Mouse (Mus musculus) hindbrain, embryonic 12.5 days (tissue): ENCODE data around the gene Tmem91. TPM values are rescaled to one million over a fixed set of nuclear protein-coding genes. Genes with fewer than 3 reads are reported as not detected.

Experiments used
- ATAC-seq: fragments of 200-750 bp; cut with Nextera tagmentation; 2 replicates; pipeline ENCODE4 v1.8.0; 2017; ENCODE audit warnings: moderate TSS enrichment; ENCODE audit not compliant: low FRiP score
- H3K27ac ChIP-seq: fragments of 300-500 bp; sonication (generic); 2 replicates; pipeline ENCODE4 v1.5.1; 2016; ENCODE audit warnings: mild to moderate bottlenecking
- H3K27me3 ChIP-seq: fragments of 300-500 bp; sonication (generic); 2 replicates; pipeline ENCODE4 v1.6.1; 2016; ENCODE audit warnings: mild to moderate bottlenecking
- H3K36me3 ChIP-seq: fragments of 300-500 bp; sonication (generic); 2 replicates; pipeline ENCODE4 v1.6.1; 2016; ENCODE audit warnings: mild to moderate bottlenecking
- H3K4me1 ChIP-seq: fragments of 300-500 bp; sonication (generic); 2 replicates; pipeline ENCODE4 v1.6.1; 2016
- H3K4me2 ChIP-seq: fragments of 300-500 bp; sonication (generic); replicated peaks from 2 replicates; pipeline ENCODE4 v1.6.1; 2016; ENCODE audit warnings: mild to moderate bottlenecking
- H3K4me3 ChIP-seq: fragments of 300-500 bp; sonication (generic); 2 replicates; pipeline ENCODE4 v1.5.1; 2016; ENCODE audit warnings: mild to moderate bottlenecking
- H3K9ac ChIP-seq: fragments of 300-500 bp; sonication (generic); 2 replicates; pipeline ENCODE4 v1.6.1; 2016; ENCODE audit warnings: mild to moderate bottlenecking, moderate library complexity
- H3K9me3 ChIP-seq: fragments of 300-500 bp; sonication (generic); replicated peaks from 2 replicates; pipeline ENCODE4 v1.6.1; 2016; ENCODE audit warnings: mild to moderate bottlenecking
- whole genome bisulfite sequencing: fragments of 180-500 bp; shearing (Covaris S2); methylation state at CpG from one replicate; pipeline ENCODE4 v1.1.7; 2016; 5-methylcytosine and 5-hydroxymethylcytosine counted together
- polyA plus RNA-seq: library from polyadenylated mRNA; unstranded; fragments of >200 nt; fragmentation: Nextera tagmentation; extraction: Ambion mirVana; gene quantifications from 2 replicates; pipeline ENCODE4 v1.2.1, GENCODE M21; 2016

Gene Tmem91
- polyA plus RNA-seq, 1 experiment from 2014 or later: 4.6 TPM

GRCm38 (mm10) chr7:25690051-25690450 lies 15.1 kb upstream of the Tmem91 start:
- ATAC-seq: no peak
- no peak overlapping the region for H3K4me3 ChIP-seq
- no peaks in the 10 kb centered on the region for H3K36me3 ChIP-seq
- peaks cover 72% of the 10 kb centered on the region for H3K27me3 ChIP-seq
- H3K9me3 ChIP-seq: no peaks in the 10 kb centered on the region
- WGBS: 43% methylated on average over 5 of the region's 5 CpGs
- 0 out of 2 replicates have a peak overlapping the region, but pooled peaks have one; percentile 55 for H3K4me2 ChIP-seq
- H3K9ac ChIP-seq: no peak overlapping the region
- H3K4me1 ChIP-seq: peaks cover 35% of the 10 kb centered on the region
- H3K27ac ChIP-seq: no peak overlapping the region

GRCm38 (mm10) chr7:25689603-25690021 lies 14.6 kb upstream of the Tmem91 start:
- no peaks in the 10 kb centered on the region for H3K9me3 ChIP-seq
- H3K4me1 ChIP-seq: peaks cover 35% of the 10 kb centered on the region
- no peak overlapping the region for H3K27ac ChIP-seq
- no peak overlapping the region for H3K9ac ChIP-seq
- 18% methylated on average over 12 of the region's 12 CpGs for WGBS
- H3K4me3 ChIP-seq: peak overlapping the region; percentile 41
- ATAC-seq: no peak
- no peaks in the 10 kb centered on the region for H3K36me3 ChIP-seq
- H3K27me3 ChIP-seq: peaks cover 77% of the 10 kb centered on the region
- H3K4me2 ChIP-seq: peak overlapping the region; percentile 55

- H3K27me3 ChIP-seq: peaks cover 77% of the 10 kb centered on the region
- no peaks in the 10 kb centered on the region for H3K36me3 ChIP-seq
- peak overlapping the region; percentile 55 for H3K4me2 ChIP-seq
- H3K9ac ChIP-seq: peak overlapping the region; percentile 43
- WGBS: 2% methylated on average over 48 of the region's 52 CpGs
- no peak overlapping the region for H3K27ac ChIP-seq
- no peaks in the 10 kb centered on the region for H3K9me3 ChIP-seq
- H3K4me3 ChIP-seq: peak overlapping the region; percentile 41
- ATAC-seq: no peak
- H3K4me1 ChIP-seq: peaks cover 35% of the 10 kb centered on the region
These were observed 14.0 kb upstream of the Tmem91 start for GRCm38 (mm10) chr7:25688810-25689586.

GRCm38 (mm10) chr7:25687811-25688401 lies 12.9 kb upstream of the Tmem91 start:
- Histone ChIP-seq H3K27ac (no peak overlapping the region), H3K36me3 (no peaks in the 10 kb centered on the region), H3K9me3 (no peaks in the 10 kb centered on the region), H3K27me3 (peaks cover 77% of the 10 kb centered on the region), H3K4me3 (peak overlapping the region; percentile 41), H3K4me2 (peak overlapping the region; percentile 55), H3K4me1 (peaks cover 32% of the 10 kb centered on the region), H3K9ac (0 out of 2 replicates have a peak overlapping the region, but pooled peaks have one; percentile 10)
- no peak for ATAC-seq
- WGBS: under 1% methylated on average over 47 of the region's 47 CpGs

- H3K4me1 ChIP-seq: peaks cover 35% of the 10 kb centered on the region
- H3K4me2 ChIP-seq: peak within 1 kb of the TSS; percentile 55
- H3K4me3 ChIP-seq: peak within 1 kb of the TSS; percentile 41
- peak within 1 kb of the TSS; percentile 50 for H3K9ac ChIP-seq
- H3K36me3 ChIP-seq: no peaks in the 10 kb centered on the region
- WGBS: under 1% methylated on average over 48 of the region's 69 CpGs
- peak; percentile 30 for ATAC-seq
- H3K27me3 ChIP-seq: peaks cover 71% of the 10 kb centered on the region
- H3K27ac ChIP-seq: no peak within 1 kb of the TSS
- no peaks in the 10 kb centered on the region for H3K9me3 ChIP-seq
These were observed 11.9 kb upstream of the Tmem91 start, which contains the start of gene Tgfb1 for GRCm38 (mm10) chr7:25686680-25687531. Gene Tgfb1 (plus strand): TSS chr7:25687002.

- ATAC-seq: no peak
- WGBS: 63% methylated on average over 21 of the region's 21 CpGs
- Histone ChIP-seq H3K4me1 (peaks cover 42% of the 10 kb centered on the region), H3K27ac (no peak overlapping the region), H3K9ac (no peak overlapping the region), H3K36me3 (no peaks in the 10 kb centered on the region), H3K27me3 (peaks cover 63% of the 10 kb centered on the region), H3K9me3 (no peaks in the 10 kb centered on the region), H3K4me3 (0 out of 2 replicates have a peak overlapping the region, but pooled peaks have one; percentile 41), H3K4me2 (peak overlapping the region; percentile 55)
These were observed 11.0 kb upstream of the Tmem91 start for GRCm38 (mm10) chr7:25685926-25686470.

- Histone ChIP-seq H3K9me3 (no peaks in the 10 kb centered on the region), H3K4me2 (no peak overlapping the region), H3K27me3 (peaks cover 50% of the 10 kb centered on the region), H3K4me1 (peaks cover 44% of the 10 kb centered on the region), H3K27ac (no peak overlapping the region), H3K36me3 (no peaks in the 10 kb centered on the region), H3K9ac (no peak overlapping the region), H3K4me3 (no peak overlapping the region)
- WGBS: 85% methylated on average over 6 of the region's 6 CpGs
- ATAC-seq: no peak
These were observed 9.7 kb upstream of the Tmem91 start for GRCm38 (mm10) chr7:25684659-25685058.

- Histone ChIP-seq H3K4me3 (no peak overlapping the region), H3K36me3 (no peaks in the 10 kb centered on the region), H3K27me3 (peaks cover 48% of the 10 kb centered on the region), H3K27ac (no peak overlapping the region), H3K9me3 (no peaks in the 10 kb centered on the region), H3K4me1 (peaks cover 34% of the 10 kb centered on the region), H3K4me2 (no peak overlapping the region), H3K9ac (no peak overlapping the region)
- 74% methylated on average over 7 of the region's 7 CpGs for WGBS
- no peak for ATAC-seq
These were observed 8.7 kb upstream of the Tmem91 start for GRCm38 (mm10) chr7:25683474-25684180.

GRCm38 (mm10) chr7:25681341-25682231 lies 6.6 kb upstream of the Tmem91 start:
- 68% methylated on average over 15 of the region's 15 CpGs for WGBS
- H3K27ac ChIP-seq: peak overlapping the region; percentile 97; the same call in 1 of the 2 replicates
- peaks cover 21% of the 10 kb centered on the region for H3K4me1 ChIP-seq
- H3K4me3 ChIP-seq: peak overlapping the region; percentile 61
- 0 out of 2 replicates have a peak overlapping the region, but pooled peaks have one; percentile 3 for H3K9ac ChIP-seq
- no peaks in the 10 kb centered on the region for H3K36me3 ChIP-seq
- peaks cover 32% of the 10 kb centered on the region for H3K27me3 ChIP-seq
- no peaks in the 10 kb centered on the region for H3K9me3 ChIP-seq
- peak overlapping the region; percentile 61 for H3K4me2 ChIP-seq
- no peak for ATAC-seq

- Histone ChIP-seq H3K27ac (peak within 1 kb of the TSS; percentile 97), H3K27me3 (peaks cover 32% of the 10 kb centered on the region), H3K36me3 (no peaks in the 10 kb centered on the region), H3K4me2 (peak within 1 kb of the TSS; percentile 61), H3K9ac (peak within 1 kb of the TSS; percentile 71), H3K4me3 (peak within 1 kb of the TSS; percentile 61), H3K9me3 (no peaks in the 10 kb centered on the region), H3K4me1 (peaks cover 18% of the 10 kb centered on the region)
- ATAC-seq: peak; percentile 96
- WGBS: under 1% methylated on average over 45 of the region's 46 CpGs
These were observed 5.7 kb upstream of the Tmem91 start, which contains the start of gene B9d2 for GRCm38 (mm10) chr7:25680514-25681258. Gene B9d2 (plus strand): TSS chr7:25680780.
